Mouse (Mus musculus): ENCODE results near the gene Pum2.
"Not testable (repeated sequence)": the region's sequence is repeated elsewhere in the genome, so short reads cannot be mapped to it uniquely, and the experiment has no call there.

Pum2 gene

DNA sequence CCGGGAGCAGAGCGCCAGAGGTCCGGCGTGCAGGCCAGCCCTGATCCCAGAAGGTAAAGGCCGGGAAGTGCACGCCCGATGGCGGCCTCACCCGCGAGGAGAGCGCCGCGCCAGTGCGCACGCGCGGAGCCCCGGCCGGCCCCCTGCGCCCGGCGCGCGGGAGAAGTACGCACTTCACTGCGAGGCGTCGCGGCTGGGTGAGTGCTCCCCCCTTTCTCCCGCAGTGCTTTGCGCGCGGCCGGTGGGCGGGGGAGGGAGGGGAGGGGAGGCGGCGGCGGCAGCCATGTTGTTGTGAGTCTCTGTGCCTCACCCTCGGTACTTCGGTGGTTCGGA, at the start of gene Pum2:
Gene Pum2 (plus strand): TSS at position 161 of the 333 bp plus-strand sequence.
- DNase-seq (ENCODE audit: low read depth), result peak; percentile 80

DNA sequence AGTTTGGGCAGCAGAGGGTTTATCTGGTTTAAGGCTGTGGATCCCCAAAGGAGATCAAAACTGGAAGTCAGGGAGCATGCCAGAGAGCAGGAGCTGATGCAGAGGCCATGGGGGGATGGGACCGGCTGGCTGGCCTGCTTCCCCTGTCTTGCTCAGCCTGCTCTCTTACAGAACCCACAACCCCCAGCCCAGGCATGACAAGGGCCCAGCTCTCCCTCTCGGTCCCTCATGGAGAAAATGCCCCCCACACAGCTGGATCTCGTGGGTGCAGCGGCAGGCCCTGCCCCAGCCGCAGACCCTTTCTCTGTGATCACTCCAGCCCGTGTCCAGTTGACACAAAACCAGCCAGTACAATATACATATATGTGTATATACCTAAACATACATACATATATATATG, 44.4 kb upstream of the Pum2 start:
- DNase-seq (ENCODE audit: low read depth), result no peak

DNA sequence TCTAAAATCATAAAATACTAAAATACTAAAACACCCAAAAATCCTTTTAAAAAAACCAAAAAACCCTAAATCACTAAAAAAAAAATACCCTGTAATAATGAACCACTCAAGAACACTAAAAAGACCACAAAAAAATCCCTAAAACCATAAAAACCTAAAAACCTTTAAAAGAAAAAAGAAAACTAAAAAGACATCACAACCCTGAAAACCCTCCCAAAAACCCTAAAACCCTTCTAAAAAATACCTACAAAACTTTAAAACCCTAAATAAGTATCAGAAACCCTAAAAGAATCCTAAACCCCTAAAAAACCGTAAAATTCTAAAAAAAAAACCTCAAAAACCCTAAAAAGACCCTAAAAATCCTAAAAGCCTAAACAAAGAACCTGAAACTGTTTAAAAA, 42.2 kb upstream of the Pum2 start:
- no peak for DNase-seq (ENCODE audit: low read depth)

DNA sequence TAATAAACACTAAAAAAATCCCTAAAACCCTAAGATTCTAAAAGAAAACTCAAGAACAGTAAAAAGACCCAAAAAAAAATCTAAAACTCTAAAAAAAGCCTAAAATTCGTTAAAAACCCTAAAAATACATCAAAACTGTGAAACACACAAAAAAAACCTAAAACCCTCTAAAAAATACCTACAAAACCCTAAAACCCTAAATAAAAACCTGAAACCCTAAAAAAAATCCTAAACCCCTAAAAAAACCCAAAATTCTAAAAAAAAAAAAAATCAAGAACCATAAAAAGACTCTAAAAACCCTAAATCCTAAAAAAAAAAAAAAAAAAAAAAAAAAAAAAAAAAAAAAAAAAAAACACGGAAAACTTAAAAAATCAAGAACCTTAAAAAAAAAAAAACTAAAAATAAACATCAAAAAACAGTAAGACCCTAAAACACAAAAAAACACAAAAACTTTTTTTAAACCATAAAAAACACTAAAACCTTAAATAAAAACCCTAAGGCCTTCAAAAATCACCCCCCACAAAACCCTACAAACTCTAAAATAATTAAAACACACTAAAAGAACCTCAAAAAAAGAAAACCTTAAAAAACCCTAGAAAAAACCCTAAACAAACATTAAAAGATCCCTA, 41.1 kb upstream of the Pum2 start:
- DNase-seq (ENCODE audit: low read depth), result no peak

DNA sequence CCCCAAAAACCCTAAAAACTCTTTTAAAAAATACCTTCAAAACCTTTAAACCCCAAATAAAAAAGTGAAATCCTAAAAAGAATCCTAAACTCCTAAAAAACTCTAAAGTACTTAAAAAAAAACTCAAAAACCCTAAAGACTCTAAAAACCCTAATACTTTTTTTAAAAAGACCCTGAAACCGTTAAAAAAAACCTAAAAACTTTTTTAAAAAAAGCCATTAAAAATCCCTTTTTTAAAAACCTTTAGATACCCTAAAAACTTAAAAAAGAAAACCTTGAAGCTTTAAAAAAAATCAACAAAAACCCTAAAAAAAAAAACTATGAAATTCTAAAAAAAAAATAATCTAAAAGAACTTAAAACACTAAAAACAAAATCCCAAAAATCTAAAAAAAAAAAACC, 39.6 kb upstream of the Pum2 start:
- DNase-seq (ENCODE audit: low read depth), result no peak

DNA sequence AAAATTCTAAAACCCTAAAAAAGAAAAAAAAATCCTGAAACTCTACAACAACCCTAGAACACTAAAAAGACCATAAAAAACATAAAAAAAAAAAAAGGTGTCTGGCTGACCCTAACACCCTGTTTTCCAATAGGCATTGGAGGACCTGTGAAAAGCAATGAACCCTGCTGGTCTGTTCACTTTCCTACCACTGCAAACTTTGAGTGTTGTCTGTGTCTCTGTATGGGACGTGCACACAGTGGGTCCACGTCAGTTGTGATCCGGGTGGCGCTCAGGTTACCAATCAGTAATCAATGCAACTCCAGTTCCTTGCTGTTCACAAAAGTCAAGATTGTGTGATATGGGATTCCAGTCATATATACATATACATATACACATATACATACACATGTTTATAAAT, 38.4 kb upstream of the Pum2 start:
- no peak for DNase-seq (ENCODE audit: low read depth)

DNA sequence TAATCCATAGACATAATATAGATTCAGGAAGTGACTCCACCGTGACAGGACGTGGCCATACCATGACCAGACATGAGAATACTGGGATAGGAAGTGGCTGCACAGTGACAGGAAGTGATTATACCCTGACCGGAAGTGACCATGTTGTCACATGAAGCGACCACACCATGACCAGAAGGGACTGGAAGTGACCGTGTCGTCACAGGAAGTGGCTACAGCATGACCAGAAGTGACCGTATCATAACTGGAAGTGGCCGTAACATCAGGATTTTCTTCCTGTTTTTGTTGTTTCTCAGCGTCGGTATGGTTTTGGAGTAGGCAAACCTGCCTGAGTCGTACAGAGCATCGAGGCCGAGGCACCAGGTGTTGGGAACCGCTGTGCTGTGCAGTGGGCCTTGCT, 37.0 kb upstream of the Pum2 start:
- no peak for DNase-seq (ENCODE audit: low read depth)

DNA sequence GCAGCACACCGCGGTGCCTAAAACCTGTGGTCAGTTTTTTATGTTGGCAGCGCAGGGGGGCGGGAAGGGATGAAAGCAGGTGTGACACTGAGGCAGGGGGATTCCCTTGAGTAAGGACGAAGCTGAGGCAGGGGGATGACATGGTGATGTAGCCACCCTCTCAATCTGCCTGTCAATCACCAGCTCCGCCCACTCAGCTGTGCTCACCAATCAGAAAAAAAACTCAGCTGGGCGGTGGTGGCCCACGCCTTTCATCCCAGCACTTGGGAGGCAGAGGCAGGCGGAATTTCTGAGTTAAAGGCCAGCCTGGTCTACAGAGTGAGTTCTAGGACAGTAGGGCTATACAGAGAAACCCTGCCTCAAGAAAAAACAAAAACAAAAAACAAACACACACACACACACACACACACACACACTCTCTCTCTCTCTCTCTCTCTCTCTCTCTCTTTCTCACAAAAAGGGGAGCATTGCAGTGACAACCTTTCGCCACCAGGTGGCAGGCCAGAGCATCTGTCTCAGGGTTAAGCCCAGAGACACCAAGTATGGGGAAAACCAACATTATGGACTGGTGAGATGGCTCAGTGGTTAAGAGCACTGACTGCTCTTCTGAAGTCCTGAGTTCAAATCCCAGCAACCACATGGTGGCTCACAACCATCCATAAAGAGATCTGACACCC, 35.4 kb upstream of the Pum2 start:
- DNase-seq (ENCODE audit: low read depth), result peak; percentile 85

DNA sequence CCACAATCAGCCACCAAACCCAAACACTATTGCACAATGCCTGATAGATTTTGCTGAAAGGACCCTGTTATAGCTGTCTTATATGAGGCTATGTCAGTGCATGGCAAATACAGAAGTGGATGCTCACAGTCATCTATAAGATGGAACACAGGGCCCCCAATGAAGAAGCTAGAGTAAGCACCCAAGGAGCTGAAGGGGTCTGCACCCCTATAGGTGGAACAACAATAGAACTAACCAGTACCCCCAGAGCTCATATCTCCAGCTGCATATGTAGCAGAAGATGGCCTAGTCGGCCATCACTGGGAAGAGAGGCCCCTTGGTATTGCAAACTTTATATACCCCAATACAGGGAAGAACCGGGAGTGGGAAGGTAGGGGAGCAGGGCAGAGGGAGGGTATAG, 33.7 kb upstream of the Pum2 start:
- not testable (repeated sequence) for DNase-seq (ENCODE audit: low read depth)

DNA sequence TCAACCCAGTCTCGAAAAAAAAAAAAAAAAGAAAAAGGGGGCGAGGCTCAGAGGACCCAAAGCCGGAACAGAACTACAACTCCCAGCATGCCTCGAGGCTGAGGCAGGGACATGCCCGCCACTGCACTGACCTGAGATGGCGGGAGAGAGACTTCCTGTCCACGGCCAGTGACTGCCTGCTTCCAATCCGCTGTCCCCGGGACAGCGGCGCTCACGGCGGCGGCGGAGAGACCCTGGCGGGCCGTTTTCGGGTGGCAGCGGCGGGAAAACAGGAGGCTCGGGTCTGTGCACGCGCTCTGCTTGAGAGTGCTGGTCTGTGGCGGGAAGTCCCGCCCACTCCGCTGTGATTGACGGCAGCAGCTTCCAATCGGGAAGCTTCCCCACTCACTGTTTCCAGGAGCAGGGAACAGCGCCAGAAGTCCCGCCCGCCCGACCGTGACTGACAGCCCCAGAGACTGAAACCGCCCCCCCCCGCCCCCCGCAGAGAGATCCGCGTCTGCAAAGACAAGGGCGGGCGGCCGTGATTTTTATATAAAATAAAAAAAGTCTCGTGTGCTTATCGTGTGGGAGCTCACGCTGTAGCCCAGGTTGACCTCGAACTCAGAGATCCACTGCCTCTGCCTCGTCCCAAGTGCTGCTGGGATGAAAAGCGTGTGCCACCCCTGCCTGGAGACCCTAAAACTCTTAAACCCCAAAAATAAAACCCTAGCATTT, 33.1 kb upstream of the Pum2 start:
- peak; percentile 87 for DNase-seq (ENCODE audit: low read depth)

DNA sequence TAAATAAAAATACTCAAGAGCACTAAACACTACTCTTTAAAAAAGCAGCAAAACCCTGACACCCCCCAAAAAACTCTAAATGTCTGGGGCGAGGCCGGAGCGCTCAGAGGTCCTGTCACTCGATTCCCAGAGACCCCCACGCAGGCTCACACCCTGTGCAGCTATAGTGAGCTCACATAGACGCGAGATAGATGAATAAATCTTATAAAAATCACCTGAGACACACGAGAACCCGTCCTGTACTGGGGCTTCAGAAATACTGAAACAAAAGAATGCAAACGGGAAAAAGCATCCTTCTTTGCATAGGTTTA, 32.6 kb upstream of the Pum2 start:
- DNase-seq (ENCODE audit: low read depth), result no peak

DNA sequence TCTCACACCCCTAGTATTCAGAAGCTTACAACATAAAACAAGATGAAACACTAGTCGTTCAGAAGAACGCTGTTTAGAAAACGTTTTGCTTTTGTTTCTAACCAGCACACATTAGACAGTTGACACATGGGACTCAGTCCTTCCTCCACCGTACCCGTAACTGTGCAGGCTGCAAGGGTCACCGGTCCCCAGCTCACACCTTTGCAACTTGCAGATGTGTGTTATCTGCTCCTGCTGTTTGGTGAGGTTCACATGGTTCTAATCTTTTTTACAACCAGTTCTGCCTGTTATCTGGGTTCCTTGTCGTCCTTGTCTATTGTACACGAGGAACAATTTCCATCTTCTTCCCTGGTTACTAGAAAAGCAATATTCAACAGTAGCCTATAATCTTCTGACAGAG, 25.7 kb upstream of the Pum2 start:
- DNase-seq (ENCODE audit: low read depth), result not testable (repeated sequence)

DNA sequence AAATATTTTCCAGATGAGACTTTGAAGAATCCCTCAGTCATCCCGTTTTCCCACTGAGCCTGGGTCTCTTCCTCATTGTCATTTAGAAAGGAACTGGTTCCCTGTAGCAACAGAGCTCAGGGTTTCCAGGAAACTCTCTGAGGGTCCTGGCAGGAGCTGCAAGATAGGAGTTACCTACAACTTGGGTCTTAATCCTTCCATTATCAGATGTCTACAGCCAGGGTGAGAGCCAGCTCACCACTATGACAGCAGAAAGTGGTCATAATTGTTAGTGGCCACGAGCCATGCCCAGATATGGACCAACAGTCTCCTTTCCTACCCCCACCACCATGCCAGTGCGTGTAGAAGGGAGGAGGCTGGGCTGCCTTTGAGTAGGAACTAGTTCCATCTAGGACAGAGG, 23.9 kb upstream of the Pum2 start:
- not testable (repeated sequence) for DNase-seq (ENCODE audit: low read depth)

DNA sequence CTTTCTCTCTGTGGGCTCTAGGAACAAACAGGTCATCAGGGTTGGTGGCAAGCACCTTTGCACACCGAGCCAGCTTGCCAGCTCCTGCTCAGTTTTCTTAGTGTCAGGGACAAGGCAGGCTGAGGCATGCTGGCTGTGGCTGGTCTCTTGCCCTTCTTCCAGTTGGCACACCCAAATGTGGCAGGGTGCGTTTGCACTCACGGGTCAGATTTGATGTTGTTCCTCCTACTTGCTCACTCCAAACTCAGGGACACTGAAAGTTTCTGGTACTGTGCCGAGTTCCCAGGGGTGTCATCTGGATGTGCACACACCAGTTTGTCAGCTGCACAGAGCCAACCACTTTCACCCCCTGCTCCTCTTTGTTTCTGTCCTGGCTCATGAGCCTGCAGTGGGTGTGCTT, 17.3 kb upstream of the Pum2 start:
- no peak for DNase-seq (ENCODE audit: low read depth)

DNA sequence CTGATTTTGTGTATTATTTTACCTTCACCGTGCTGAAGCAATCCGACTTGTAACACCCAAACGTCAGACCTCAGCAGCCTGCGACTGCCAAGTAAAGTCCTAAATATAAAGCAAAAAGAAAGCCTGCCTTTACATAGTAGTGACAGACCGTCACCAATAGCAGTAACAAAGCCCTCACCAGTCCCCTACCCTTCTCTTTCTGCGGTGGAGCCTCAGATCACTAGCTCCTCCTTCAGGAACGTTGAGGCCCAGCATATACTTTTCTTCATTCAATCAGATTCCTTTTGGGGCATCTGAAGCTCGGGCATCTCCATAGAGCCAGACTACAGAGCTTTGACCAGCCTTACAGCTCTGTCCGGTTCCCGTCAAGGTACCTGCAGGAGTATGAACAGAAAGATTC, 16.8 kb upstream of the Pum2 start:
- no peak for DNase-seq (ENCODE audit: low read depth)

DNA sequence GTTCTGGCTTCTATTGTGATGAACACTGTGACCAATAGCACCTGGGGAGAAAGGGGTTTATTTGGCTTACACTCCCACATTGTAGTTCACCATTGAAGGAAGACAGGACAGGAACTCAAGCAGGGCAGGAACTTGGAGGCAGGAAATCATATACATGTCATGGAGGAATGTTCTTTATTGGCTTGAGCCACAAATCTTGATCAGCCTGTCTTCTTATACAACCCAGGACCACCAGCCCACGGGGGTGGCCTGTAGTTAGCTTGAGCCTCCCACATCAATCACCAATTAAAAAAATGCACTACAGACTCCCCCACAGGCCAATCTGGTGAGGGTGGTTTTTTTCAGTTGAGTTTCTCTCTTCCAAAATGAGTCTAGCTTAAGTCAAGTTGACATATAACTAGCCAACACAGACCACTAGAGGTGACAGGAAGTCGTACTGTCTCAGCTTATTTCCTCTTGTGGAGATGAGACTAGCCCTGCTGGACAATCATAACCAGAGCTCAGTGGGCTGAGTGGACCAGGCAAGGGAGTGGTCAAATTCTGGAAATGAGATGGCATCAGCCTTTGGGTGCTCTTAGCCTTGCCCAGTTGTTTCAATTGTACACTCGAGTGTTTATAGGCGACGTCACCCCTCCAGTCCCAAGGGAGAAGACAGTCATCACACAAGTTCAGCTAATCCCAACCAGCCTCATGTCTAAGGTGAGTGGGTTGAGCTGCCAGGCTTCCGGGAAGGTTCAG, 16.1 kb upstream of the Pum2 start:
- no peak for DNase-seq (ENCODE audit: low read depth)

DNA sequence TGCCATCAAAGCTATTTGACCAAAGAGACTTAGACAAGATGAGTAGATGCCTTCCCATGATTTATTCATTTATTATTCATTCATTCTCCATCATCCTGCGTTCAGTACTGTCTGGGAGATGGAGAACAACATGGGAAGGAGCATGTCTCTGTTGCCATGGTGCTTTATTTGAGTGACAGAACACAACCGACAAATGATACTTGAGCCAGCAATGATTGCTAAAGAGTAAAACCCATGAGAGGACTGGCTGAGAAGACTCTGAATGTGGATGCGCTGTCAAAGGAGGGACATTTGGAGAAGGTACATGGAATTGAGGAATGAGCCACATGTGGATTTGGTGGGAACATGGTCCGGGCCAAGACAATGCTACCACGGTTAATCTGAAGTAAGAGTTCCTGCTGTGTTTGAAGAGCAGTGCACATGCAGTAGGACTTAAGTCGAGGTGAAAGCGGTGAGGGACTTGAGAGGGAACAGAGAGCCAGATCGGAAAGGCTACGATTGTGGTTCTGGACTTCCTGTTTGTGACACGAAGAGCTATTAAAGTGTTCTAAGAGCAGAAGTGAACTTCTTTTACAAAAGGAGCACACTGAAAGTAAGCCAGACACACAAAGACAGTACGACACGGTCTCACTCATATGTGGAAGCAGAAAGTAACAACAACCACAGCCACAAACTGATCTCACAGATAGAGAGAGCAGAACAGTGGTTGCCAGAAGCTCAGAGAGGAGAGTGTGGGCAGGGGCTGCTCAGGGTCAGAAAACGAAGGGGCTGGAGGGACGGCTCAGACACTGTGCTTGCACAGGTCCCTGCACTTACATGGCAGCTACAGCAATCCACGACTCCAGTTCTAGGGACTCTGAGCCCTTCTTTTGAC, 14.3 kb upstream of the Pum2 start:
- DNase-seq (ENCODE audit: low read depth), result no peak

DNA sequence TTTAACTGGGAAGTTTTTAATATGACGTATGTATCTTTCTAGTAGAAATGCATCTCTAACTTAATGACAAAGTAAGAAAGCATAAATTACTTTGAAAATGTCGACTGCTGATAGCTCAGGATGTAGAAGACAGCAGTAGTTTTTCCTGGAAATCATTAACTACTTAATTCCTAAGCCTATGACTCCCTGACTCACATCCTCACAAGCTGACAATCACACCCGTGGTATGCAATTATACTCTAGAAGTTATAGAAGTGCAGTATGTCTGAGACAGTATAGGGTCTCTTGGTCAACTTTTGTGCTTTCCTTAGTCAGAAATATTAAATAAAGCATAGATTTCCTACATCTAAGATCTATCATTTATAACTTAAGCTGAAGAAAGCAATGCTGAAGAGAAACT, 12.2 kb upstream of the Pum2 start:
- DNase-seq (ENCODE audit: low read depth), result no peak

DNA sequence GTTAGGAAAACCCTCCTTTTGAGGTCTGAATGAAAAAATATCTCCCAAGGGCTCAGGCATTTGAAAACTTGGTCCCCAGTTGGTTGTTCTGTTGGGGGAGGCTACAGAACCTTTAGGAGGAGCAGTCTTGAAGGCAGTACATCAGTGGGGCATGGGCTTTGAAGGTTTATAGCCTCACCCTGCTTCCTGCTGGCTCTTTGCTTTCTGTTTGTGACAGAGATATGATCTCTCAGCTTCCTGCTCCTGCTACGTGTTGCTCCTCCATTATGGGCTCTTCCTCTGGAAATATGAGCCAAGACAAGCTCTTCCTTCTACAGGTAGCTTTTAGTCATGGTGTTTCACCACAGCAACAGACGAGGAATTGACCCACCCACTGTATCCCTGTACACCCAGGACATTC, 11.8 kb upstream of the Pum2 start:
- no peak for DNase-seq (ENCODE audit: low read depth)

DNA sequence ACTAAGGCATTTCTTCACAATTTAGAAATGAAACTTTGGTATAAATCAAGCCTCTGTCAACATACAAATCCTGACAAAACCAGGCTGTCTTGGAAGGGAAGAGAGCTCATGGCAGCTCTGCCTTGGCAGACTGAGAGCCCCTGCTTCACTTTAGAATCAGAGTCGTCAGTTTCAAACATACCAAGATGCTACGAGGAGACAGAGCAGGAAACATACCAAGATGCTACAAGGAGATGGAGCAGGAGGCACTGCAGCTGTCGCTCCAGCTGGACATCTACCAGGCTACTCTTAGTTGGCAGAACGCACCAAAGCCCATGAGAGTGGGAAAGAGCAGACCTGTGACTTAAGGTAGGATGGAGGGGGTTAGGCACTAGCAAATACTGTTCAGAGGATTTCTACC, 11.2 kb upstream of the Pum2 start:
- DNase-seq (ENCODE audit: low read depth), result no peak

DNA sequence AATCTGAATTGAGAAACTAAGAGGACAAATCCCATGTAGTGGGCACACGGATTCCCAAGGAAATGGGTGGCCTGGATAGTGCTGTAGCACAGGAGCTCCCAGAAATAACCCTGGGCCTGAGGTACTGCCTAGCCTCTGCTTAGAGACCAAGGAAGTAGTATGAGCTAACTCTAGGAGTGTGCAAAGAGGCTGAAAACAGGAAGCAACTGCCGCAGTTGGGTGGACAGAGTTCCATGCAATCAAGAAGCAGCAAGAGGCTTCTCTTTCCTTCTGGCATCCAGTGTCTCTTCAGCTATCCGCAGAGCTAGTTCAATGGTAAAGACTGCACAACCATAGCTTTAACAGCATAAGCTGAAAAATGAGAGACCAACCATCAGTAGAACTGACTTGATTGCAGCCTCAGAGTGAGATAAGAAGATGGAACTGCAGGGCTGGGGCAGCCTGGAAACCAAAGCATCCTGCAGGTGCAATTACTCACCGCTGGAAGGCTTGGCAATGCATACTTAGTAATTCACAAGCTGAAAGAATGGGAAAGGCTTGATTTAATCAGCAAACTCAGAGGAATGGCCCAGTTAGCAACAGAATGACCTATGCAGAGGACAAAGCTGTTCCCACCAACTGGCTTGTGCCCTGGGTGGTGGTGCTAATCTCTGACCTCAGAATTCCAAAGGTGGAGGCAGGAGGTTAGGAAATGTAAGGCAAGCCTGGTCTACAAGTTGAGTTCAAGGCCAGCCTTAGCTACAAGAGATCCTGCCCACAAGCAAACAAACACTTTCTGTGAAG, 6.3 kb upstream of the Pum2 start:
- DNase-seq (ENCODE audit: low read depth), result no peak

Measured in c-Kit-positive CD71-positive TER-119-negative erythroid progenitor cells, embryonic 14.5 days (primary cell).